Mouse (Mus musculus) liver, embryonic 14.5 days (tissue): Measurements from ENCODE around the gene Ajuba. TPM values are rescaled to one million over a fixed set of nuclear protein-coding genes. Genes with fewer than 3 reads are reported as not detected.

Experiments
- ATAC-seq: fragments of 200-750 bp; cut with Nextera tagmentation; 2 replicates; pipeline ENCODE4 v1.8.0; 2017; ENCODE audit warnings: moderate number of reproducible peaks, mild to moderate bottlenecking, moderate library complexity; ENCODE audit not compliant: insufficient read depth
- DNase-seq, 3 experiments: peaks; one replicate each; pipeline ENCODE4 v3.0.0-alpha.2; 2012 to 2013; ENCODE audit warnings: low read depth in 3 of 3, low spot score in 3 of 3
- H3K27ac ChIP-seq: fragments of 300-500 bp; sonication (generic); 2 replicates; pipeline ENCODE4 v1.5.1; 2014; ENCODE audit warnings: moderate library complexity, mild to moderate bottlenecking, control low read depth, inconsistent platforms
- H3K27me3 ChIP-seq: fragments of 300-500 bp; sonication (generic); 2 replicates; pipeline ENCODE4 v1.6.1; 2014; ENCODE audit warnings: mild to moderate bottlenecking, low read length, moderate library complexity; ENCODE audit not compliant: control insufficient read depth, insufficient read depth
- H3K36me3 ChIP-seq: fragments of 300-500 bp; sonication (generic); replicated peaks from 2 replicates; pipeline ENCODE4 v1.6.1; 2014; ENCODE audit warnings: low read depth; ENCODE audit not compliant: control insufficient read depth, insufficient read depth
- H3K4me1 ChIP-seq, 2 experiments: fragments of 200-500 bp in 1 of 2; fragments of 300-500 bp in 1 of 2; sonication (generic) in 1 of 2; replicated peaks; 2 replicates each; pipeline ENCODE4 v1.6.1; 2012 to 2014; ENCODE audit warnings: antibody characterized with exemption in 1 of 2, inconsistent platforms in 1 of 2, low read length in 1 of 2; ENCODE audit not compliant: control insufficient read depth in 2 of 2, insufficient read depth in 2 of 2
- H3K4me2 ChIP-seq: fragments of 300-500 bp; sonication (generic); 2 replicates; pipeline ENCODE4 v1.6.1; 2014; ENCODE audit warnings: low read depth, mild to moderate bottlenecking, control low read depth, moderate library complexity
- H3K4me3 ChIP-seq, 2 experiments: fragments of 200-500 bp in 1 of 2; fragments of 300-500 bp in 1 of 2; sonication (generic) in 1 of 2; 2 replicates each; pipeline ENCODE4 v1.5.1; 2012 to 2014; ENCODE audit warnings: low read depth in 2 of 2, low read length in 2 of 2, mild to moderate bottlenecking in 2 of 2, control low read depth in 1 of 2, inconsistent platforms in 1 of 2, moderate library complexity in 1 of 2; ENCODE audit not compliant: insufficient read depth in 1 of 2
- H3K9ac ChIP-seq: fragments of 300-500 bp; sonication (generic); replicated peaks from 2 replicates; pipeline ENCODE4 v1.6.1; 2014; ENCODE audit warnings: mild to moderate bottlenecking, control low read depth, moderate library complexity
- H3K9me3 ChIP-seq: fragments of 300-500 bp; sonication (generic); 2 replicates; pipeline ENCODE4 v1.6.1; 2016; ENCODE audit warnings: low read length, mixed read lengths; ENCODE audit not compliant: control insufficient read depth
- CTCF ChIP-seq: IDR thresholded peaks from 2 replicates; pipeline ENCODE4 v1.5.1; 2016; ENCODE audit warnings: antibody characterized with exemption, low read depth, control low read depth
- EP300 ChIP-seq: IDR thresholded peaks from 2 replicates; pipeline ENCODE4 v1.6.1; 2016; ENCODE audit warnings: antibody characterized with exemption, low read depth
- WGBS: fragments of 180-500 bp; shearing (Covaris S2); extraction: QIAGEN DNeasy Blood & Tissue Kit; methylation state at CpG from one replicate; pipeline ENCODE4 v1.1.7; 2014; ENCODE audit not compliant: insufficient replicate concordance; 5-methylcytosine and 5-hydroxymethylcytosine counted together
- polyA plus RNA-seq, 2 experiments: library from polyadenylated mRNA; depleted of rRNA in 1 of 2; stranded (reverse) in 1 of 2; unstranded in 1 of 2; fragments of >200 nt; fragmentation: Nextera tagmentation in 1 of 2; extraction: Ambion mirVana in 1 of 2; gene quantifications; 2 replicates each; pipeline versions ENCODE4 v1.2.1 to v1.2.3; 2012 to 2014

Ajuba gene
- polyA plus RNA-seq, 2 experiments = 1.0 to 3.7 TPM

DNA sequence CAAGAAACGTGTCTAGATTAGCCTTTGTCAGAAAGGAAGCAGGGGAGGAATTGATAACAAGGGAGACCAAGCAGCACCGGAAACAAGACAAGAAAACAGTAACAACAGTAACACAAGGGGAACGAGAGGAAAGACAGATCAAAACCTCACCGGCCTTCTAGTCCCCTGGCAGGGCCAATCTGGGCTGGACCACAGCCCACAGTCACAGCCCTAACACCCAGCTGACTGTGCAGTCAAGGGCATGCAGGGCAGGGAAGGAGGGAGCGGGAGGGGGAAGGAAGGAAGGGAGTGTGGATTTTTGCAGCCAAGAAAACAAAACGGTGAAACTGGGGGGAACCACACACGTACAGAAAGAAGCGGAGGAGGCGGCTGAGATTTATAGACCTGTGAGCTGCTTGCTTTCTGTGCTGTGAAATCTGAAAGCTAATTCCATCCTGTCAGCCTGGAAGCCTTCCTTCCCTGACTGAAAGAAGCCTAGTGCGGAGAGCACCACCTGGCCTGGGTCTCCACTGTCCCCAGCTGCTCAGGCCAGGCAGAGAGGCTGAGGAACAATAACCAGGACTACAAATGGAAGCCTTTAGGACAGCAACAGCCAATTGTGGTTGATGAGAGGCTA, 15.1 kb upstream of the Ajuba start:
- ATAC-seq (peak; percentile 28; the same call in 1 of the 2 replicates), DNase-seq (no peak)
- H3K27ac ChIP-seq = no peak overlapping the region
- no peak overlapping the region for H3K4me2 ChIP-seq
- H3K9me3 ChIP-seq = no peaks in the 10 kb centered on the region
- no peaks in the 10 kb centered on the region; a peak in 1 of 4 replicates for H3K4me1 ChIP-seq
- TF ChIP-seq CTCF = no peak
- TF ChIP-seq EP300 = no peak
- H3K4me3 ChIP-seq = no peak overlapping the region
- WGBS = 29% methylated on average over 10 of the region's 10 CpGs
- H3K9ac ChIP-seq = no peak overlapping the region
- no peaks in the 10 kb centered on the region for H3K27me3 ChIP-seq
- H3K36me3 ChIP-seq = no peaks in the 10 kb centered on the region

- ATAC-seq = no peak
- WGBS = 86% methylated on average over 16 of the region's 16 CpGs
- no peak for TF ChIP-seq EP300
- TF ChIP-seq CTCF = no peak
These were observed 13.7 kb upstream of the Ajuba start for GRCm38 (mm10) chr14:54591056-54591455.

GRCm38 (mm10) chr14:54583681-54584338, 6.5 kb upstream of the Ajuba start:
- no peak for TF ChIP-seq EP300
- peak; percentile 89 for TF ChIP-seq CTCF
- Histone ChIP-seq H3K27ac (no peak overlapping the region), H3K36me3 (no peaks in the 10 kb centered on the region), H3K4me1 (peaks cover 0 to 18% of the 10 kb centered on the region in 2 experiments; a peak in 1 of 4 replicates), H3K4me2 (no peak overlapping the region), H3K9me3 (no peaks in the 10 kb centered on the region), H3K4me3 (no peak overlapping the region), H3K27me3 (no peaks in the 10 kb centered on the region), H3K9ac (no peak overlapping the region)
- DNase-seq (peak in 2 of 3 experiments; percentile 53 to 56), ATAC-seq (no peak)
- 34% methylated on average over 7 of the region's 7 CpGs for WGBS

More at GRCm38 (mm10) chr14:54591056-54591455, 13.7 kb upstream of the Ajuba start:
- Histone ChIP-seq H3K4me1 (no peaks in the 10 kb centered on the region; a peak in 1 of 4 replicates), H3K36me3 (no peaks in the 10 kb centered on the region), H3K27me3 (no peaks in the 10 kb centered on the region), H3K4me2 (no peak overlapping the region), H3K4me3 (no peak overlapping the region), H3K27ac (no peak overlapping the region), H3K9ac (no peak overlapping the region), H3K9me3 (no peaks in the 10 kb centered on the region)
- DNase-seq = no peak

DNA sequence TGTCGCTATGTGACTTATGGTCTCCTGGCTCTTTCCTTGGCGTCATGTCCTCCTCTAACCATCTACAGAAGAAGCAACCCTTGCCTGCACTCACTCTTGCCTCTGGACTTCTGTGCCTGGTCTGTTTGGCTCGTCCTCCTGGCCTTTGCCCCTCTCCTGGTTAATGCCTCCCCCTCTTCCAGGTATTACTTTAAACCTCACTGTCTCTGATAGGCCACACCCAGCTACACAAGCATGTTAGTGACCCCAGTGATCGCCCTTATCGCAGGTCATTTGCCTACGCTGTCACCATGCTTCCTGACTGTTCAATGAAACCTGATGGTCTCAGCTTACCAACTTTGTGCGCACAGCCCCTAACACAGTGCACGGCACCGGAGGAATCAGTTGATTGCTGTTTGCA, 5.2 kb upstream of the Ajuba start:
- 67% methylated on average over 9 of the region's 9 CpGs for WGBS
- Histone ChIP-seq H3K27me3 (peaks cover 8% of the 10 kb centered on the region), H3K4me3 (no peak overlapping the region), H3K4me1 (peaks cover 0 to 22% of the 10 kb centered on the region in 2 experiments; a peak in 2 of 4 replicates), H3K36me3 (no peaks in the 10 kb centered on the region), H3K9ac (no peak overlapping the region), H3K4me2 (no peak overlapping the region), H3K27ac (no peak overlapping the region), H3K9me3 (no peaks in the 10 kb centered on the region)
- TF ChIP-seq EP300 (no peak), CTCF (no peak)
- ATAC-seq = peak; percentile 64
- DNase-seq = no peak

DNA sequence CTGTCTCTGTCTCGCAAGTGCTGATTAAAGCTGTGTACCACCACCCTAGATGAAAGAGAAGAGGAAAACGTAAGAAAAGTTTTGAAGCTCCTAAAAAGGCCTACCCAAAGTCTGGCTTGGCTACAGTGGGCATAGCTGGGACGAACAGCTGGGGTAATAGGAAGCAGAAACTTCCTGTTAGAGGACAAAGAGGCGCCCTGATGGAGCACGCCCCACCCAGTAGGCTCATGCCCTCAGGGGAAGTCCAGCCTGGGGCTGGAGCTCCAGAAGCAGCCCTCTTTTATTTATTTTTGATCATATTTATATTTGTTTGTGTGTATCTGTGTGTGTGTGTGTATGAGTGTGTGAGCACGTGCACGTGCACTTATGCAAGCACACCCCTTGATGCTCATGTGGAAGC, 2.3 kb upstream of the Ajuba start:
- ATAC-seq (no peak), DNase-seq (no peak)
- no peak for TF ChIP-seq CTCF
- TF ChIP-seq EP300 = no peak
- Histone ChIP-seq H3K4me3 (no peak overlapping the region), H3K27me3 (peaks cover 37% of the 10 kb centered on the region), H3K9me3 (no peaks in the 10 kb centered on the region), H3K9ac (no peak overlapping the region), H3K36me3 (no peaks in the 10 kb centered on the region), H3K27ac (no peak overlapping the region), H3K4me2 (no peak overlapping the region), H3K4me1 (peaks cover 0 to 22% of the 10 kb centered on the region in 2 experiments; a peak in 2 of 4 replicates)
- 37% methylated on average over 7 of the region's 7 CpGs for WGBS
